Mouse (Mus musculus) testis, adult 10 weeks (tissue): ENCODE data around the gene Tnfrsf26. TPM values are rescaled to one million over a fixed set of nuclear protein-coding genes. Genes with fewer than 3 reads are reported as not detected.

Source experiments
- polyA plus RNA-seq: library from polyadenylated mRNA; stranded (reverse); fragments of 350-450 nt; fragmentation: Illumina TruSeq; extraction: RNeasy Lipid Tissue Mini Kit (QIAGEN cat#74804); gene quantifications from one replicate; pipeline ENCODE4 v1.2.3, GENCODE M21; 2014; ENCODE audit warnings: low read depth, low replicate concordance

The Tnfrsf26 gene
- polyA plus RNA-seq, result 0.06 TPM

DNA sequence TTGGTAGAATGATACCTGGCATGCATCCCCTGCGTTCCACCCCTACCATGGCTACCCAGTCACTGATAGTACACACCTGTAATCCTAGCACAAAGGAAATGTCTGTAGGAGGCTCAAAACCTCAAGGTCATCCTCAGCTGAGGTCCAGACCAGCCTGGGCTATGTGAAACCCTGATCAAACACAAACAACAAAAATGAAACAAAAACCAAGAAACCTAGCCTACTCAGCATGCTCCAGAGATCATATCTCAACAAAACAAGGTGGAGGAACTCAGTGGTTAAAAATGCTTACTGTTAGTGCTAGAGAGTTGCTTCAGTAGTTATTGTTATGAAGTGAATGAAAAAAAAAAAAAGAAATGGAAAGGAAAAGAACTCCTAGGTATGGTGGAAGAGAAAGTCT lies at the start of gene Tnfrsf26:
Gene Tnfrsf26 (minus strand): TSS at position 183 of the 400 bp plus-strand sequence.

DNA sequence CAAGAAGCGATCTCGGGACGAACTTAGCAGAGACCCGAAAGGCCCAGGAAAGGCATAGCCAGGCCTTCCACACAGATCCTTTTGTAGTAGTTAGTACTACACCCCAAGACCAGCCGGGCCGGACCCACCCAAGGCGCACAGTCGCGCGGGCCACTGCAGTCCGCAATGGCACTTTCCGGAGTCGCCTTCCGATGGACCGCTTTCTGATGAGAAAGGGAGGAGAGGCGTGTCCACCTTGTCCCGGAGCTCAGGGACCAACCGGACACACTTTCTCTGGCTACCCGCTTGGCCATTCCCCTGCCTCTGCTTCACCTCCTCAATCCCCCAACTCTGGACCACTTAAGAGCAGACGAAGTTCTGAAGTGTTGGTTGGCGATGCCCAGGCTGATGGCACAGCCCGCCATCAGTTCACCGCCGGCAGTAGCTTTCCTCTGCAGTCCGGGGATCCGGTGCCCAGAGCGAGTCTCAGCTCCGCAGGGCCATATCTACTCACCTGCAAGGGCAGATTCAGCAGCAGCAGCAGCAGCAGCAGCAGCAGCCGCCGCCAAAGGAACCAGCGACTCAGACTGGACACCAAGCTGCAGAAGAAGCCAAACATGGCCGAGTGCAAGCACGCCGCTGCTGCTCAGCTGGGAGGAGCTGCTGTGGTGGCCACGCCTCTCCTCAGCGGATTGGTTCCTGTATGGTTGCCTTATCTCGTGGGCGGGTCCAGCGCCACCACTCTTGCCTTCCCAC lies 20.7 kb upstream of the Tnfrsf26 start, which contains the start of gene Tnfrsf22:
Gene Tnfrsf22 (minus strand): TSS at position 628 of the 735 bp plus-strand sequence.

GRCm38 (mm10) chr7:143599428-143600230 lies 28.9 kb downstream of the Tnfrsf26 start, which contains the start of gene Cars:
Gene Cars (minus strand): TSS chr7:143600090.

Other genes starting within 250 kb of the Tnfrsf26 start
- 5.7 TPM for gene Cdkn1c, start 167.7 kb downstream of the Tnfrsf26 start, polyA plus RNA-seq
- gene Slc22a18, start 155.0 kb downstream of the Tnfrsf26 start, polyA plus RNA-seq, result 0.39 TPM
- not detected for gene Phlda2, start 125.6 kb downstream of the Tnfrsf26 start, polyA plus RNA-seq
- 131 TPM for gene Nap1l4, start 79.6 kb downstream of the Tnfrsf26 start, polyA plus RNA-seq
- 20.1 TPM for gene Cars, start 28.6 kb downstream of the Tnfrsf26 start, polyA plus RNA-seq
- 1.5 TPM for gene Tnfrsf22, start 20.9 kb upstream of the Tnfrsf26 start, polyA plus RNA-seq
- 0.71 TPM for gene Tnfrsf23, start 57.1 kb upstream of the Tnfrsf26 start, polyA plus RNA-seq
- 0.74 TPM for gene Osbpl5, start 128.3 kb upstream of the Tnfrsf26 start, polyA plus RNA-seq
- not detected for gene Mrgprg, start 138.3 kb upstream of the Tnfrsf26 start, polyA plus RNA-seq
- gene Mrgpre, start 155.8 kb upstream of the Tnfrsf26 start, polyA plus RNA-seq, result not detected
- gene Nadsyn1, start 194.1 kb upstream of the Tnfrsf26 start, polyA plus RNA-seq, result 8.1 TPM
- 3.3 TPM for gene Dhcr7, start 194.4 kb upstream of the Tnfrsf26 start, polyA plus RNA-seq
- 142 TPM for gene Gm498, start 238.1 kb upstream of the Tnfrsf26 start, polyA plus RNA-seq